Mouse (Mus musculus) layer of hippocampus, adult 9-11 months (tissue): ENCODE results near the gene Trip6.
"Not testable (repeated sequence)": the region's sequence is repeated elsewhere in the genome, so short reads cannot be mapped to it uniquely, and the experiment has no call there.

ENCODE experiments used
- DNase-seq: peaks from one replicate; pipeline ENCODE4 v3.0.0; 2022

Trip6 gene

DNA sequence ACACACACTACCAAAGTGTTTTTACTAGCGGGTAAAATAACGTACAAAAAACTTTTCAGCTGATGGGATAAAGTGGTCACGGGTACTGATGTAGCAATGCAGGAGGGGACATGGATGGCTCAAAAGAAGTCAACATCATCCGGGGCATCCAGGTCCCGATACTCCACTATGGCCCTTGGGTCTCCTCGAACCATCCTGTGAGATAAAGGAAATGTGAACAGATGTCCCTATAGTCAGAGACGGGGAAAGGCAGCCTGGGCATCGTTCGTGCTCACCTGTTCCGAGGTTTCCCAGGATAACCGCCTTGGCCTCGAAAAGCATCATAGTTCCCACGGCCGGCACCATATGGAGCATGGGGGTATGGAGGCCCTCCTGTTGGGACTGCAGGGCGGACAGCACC, 18.5 kb downstream of the Trip6 start:
- no peak for DNase-seq

DNA sequence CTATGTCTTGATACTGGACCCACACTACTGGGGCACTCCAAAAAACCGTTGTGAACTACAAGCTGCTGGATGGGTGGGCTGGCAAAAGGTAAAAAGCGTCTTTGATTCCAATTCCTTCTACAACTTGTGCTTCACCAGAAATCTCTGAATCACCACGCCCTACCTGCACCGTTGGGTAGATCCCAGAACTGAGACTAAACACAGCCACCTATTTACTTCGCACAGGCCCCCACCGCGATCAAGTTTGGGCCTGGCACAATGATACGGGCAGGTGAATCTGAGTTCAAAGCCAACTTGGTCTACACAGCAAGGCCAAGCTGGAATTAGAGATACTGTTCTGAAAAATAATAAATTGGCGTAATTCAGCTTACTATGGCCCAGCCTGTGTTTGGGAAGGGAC, 18.9 kb downstream of the Trip6 start:
- no peak for DNase-seq

DNA sequence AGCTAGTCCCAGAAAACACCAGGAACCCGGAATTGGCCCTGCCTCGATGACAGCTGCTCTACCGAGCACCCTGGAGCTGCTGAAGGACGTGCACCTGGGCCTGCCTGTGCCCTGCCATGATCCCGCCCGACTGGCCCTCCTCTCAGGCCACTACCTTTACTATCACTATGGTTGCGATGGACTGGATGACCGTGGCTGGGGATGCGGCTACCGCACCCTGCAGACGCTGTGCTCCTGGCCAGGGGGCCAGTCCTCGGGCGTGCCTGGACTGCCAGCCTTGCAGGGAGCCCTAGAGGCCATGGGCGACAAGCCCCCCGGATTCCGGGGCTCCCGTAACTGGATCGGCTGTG, 19.5 kb downstream of the Trip6 start:
- no peak for DNase-seq

DNA sequence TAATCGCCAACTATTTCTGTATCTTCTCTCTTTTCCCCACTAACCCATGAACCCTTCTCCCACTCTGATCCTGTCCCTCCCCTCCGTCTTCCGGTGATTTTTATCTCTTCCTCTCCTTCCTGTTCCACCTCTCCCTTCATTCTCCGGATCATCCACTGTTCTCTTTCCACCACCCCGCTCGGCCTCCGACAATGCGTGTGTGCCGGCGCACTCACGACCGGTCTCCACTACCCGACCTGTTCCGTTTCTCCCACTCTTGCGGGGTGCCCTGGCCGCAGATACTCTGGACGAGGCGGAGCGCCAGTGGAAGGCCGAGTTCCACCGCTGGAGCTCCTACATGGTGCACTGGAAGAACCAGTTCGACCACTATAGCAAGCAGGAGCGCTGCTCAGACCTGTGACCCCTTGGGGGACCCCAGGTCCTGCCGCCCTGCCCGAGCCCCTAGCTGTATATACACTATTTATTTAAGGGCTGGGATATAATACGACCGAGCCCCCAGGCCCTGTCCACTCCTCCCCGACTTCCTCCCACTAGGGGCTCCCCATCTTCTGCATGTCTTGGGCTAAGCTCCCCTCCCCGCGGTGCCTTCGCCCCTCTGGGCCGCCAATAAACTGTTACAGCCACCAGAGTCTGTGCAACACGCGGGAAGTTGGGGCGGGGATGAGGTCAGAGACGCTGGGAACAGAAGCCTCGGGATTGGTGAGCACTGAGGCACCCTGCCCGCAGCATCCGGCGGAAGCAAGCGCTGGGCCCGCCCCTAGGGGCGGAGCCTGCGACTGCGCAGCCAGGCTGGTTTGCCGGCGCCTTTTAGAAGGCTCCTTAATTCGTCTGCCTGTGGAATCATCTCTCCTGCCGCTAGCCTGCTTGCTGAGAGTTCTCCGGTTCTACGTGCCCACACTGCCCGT, 20.1 kb downstream of the Trip6 start, which contains the start of gene Ufsp1:
Ufsp1 (plus strand) TSS at position 791 of the 905 bp plus-strand sequence.
- DNase-seq, result peak; percentile 98

DNA sequence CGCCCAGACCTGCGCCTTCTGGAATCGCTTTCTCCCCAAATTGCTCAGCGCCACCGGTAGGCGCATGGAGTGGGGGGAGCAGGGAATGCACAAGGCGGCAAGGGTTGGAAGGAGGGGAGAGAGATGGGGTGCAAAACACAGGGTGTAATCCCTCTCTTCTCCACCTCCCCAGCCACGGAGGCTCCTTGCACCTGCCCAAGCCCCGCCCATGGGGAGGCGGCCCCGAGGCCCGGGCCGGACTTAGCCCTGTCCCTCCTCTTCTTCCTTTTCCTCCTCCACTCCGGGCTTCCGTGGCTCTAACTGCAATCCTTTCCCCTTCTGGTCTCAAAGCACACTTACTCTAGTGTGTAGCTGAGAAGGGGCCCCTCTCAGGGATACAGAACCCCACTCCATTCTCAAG, 20.9 kb downstream of the Trip6 start:
- DNase-seq, result peak; percentile 83

DNA sequence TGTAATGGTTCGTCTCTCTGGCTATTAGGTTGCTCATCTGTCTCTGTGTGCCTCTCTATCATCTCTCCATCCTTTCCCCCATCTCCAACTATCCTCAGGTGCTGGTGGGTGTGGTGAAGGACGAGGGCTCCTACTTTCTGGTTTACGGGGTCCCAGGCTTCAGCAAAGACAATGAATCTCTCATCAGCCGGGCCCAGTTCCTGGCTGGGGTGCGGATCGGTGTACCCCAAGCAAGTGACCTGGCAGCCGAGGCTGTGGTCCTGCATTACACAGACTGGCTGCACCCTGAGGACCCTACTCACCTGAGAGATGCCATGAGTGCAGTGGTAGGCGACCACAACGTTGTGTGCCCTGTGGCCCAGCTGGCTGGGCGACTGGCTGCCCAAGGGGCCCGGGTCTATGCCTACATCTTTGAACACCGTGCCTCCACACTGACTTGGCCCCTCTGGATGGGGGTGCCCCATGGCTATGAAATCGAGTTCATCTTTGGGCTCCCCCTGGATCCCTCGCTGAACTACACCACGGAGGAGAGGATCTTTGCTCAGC, 22.8 kb downstream of the Trip6 start:
- DNase-seq, result no peak

DNA sequence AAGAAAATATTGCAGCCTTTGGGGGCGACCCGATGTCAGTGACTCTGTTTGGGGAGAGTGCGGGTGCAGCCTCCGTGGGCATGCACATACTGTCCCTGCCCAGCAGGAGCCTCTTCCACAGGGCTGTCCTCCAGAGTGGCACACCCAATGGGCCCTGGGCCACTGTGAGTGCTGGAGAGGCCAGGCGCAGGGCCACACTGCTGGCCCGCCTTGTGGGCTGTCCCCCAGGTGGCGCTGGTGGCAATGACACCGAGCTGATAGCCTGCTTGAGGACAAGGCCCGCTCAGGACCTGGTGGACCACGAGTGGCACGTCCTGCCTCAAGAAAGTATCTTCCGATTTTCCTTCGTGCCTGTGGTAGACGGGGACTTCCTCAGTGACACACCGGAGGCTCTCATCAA, 23.5 kb downstream of the Trip6 start:
- no peak for DNase-seq

DNA sequence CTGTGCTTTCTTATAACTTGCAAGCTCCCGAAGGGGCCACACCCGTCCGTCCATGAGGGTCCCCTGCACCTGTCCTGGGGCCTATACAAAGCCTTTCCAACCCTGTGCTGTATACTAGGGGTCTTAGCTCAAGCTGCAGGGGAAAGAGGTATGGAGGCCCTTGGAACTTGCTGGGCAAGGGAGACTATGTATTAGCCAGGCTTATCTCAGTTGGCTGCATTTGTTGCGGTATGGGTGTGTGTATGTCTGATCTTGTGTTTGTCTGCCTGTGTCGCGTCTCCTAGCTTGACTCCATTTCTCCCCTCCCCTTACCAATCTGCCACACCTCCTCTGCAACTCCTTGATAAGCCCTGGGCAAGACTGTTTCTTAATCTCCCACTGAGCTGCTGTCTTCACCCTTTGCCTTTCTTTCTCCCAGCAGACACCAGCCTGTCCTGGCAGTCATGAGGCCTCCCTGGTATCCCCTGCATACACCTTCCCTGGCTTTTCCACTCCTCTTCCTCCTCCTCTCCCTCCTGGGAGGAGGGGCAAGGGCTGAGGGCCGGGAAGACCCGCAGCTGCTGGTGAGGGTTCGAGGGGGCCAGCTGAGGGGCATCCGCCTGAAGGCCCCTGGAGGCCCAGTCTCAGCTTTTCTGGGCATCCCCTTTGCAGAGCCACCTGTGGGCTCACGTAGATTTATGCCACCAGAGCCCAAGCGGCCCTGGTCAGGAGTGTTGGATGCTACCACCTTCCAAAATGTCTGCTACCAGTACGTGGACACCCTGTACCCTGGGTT, 24.4 kb downstream of the Trip6 start:
- no peak for DNase-seq

DNA sequence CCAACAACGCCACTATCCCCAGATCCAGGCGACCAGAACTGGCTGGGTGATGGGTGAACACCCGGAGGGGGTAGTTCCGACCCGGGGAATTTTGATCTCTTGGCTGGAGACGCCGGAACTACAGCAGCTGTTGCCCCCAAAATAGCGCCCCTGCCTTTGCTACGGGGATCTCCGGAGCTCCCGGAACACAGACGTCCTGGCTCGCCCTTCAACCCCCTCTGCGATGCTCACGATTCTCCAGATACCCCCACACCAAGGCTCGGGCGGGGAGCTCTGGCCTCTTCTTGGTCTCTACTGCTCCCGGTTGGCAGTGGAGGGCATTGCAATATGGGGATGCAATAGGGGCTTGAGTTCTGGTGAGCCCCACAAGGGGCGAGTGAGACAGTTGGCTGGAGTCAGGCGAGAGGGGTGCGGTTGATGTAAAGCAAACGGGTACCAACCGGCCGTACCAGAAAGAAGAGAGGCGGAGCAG, 25.2 kb downstream of the Trip6 start:
- DNase-seq, result no peak

DNA sequence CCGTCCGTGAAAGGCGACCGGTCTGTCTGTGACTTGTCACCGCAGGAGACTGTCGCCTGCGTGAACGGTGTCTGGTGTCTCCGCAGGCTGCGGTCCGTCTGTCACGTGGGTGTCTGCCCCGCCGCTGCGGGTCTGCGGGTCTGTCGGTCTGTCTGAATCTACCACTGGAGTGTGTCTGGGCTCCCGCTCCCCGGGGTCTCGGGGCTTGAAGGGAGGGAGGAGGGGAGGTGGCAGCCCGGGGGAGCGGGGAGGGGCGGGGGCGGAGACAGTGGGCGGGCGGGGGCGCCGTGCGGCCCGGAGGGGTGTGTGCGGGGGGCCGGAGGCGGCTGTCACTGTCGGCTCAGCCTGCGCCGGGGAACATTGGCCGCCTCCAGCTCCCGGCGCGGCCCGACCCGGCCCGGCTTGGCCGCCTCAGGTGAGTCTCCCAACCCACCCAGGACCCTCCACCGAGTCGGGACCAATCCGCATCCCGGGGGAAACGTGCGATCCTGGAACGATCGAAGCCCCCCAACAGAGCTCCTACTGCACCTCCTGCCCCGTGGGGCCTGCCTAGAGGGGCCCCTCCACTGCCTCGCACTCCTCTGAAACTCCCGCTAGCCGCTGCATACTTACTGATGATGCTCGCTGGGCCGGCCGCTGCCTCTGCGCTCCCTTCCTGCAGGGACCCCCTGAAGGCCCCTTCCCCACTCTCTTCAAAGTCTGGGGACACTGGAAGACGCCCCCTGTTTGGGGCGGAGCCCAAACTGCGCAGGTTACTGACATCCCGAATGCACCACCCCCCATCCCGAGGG, 26.1 kb downstream of the Trip6 start:
- peak; percentile 68 for DNase-seq

DNA sequence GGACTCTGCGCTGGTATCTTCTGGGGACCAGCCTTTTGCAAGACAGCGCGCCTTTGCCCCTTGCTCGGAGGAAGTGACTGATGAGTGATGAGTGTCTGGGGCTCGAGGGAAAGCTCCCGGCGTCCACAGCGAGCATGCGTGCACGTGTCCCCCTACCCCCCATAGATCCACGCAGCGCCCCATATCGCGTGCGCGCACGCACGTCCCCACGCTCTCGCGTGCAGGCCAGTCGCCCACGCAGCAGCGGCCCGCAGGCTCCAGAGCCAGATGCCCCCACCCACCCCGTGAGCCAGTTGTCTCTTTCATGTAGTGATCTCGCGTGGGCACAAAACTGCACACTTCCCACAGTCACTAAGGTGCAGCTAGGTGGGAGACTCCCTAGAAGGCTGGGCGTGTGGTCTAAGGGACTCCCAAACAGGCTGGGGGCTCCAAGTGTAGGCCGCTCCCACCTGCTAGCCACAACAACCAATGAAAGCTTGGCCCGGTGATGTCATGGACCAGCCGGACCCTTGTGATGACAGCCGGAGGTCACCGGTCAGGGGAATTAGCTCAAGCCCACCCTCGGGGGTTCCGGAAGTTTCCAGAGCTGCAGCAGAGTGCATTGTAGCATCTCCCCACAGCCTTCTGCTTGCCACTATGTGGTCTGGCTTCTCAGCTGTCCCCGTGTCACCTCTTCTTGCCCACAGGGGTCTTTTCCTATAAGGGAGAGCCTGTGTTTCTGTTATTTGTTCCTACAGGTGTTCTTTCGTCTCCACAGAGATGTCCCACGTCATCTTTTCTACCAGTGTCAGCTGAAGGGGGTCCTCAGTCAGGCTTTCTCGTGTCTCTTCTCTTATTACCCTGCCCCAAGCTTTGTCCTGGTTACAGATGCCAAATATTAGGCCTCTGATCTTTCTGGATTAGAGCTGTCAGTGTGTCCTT, 26.9 kb downstream of the Trip6 start, which contains the start of gene Ache:
Ache (plus strand) TSS at position 488 of the 921 bp plus-strand sequence.
- DNase-seq, result peak; percentile 79

DNA sequence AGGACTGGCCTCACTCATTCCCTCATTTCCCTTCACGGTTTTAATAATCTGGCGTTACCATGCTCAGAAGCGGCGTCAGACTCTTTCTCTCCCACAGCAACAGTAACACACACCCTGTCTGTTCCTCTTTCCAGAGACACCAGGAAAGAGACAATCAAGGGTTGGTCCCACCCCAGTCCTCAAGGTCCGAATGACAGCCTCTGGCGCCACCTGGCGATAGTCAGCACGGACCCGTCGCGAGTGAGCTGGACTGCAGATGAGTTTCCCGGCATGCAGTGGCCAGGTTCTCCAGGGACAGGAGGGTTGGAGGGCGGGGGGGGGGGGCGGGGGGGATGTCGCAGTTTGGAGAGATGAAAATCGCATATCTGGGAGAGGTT, 27.6 kb downstream of the Trip6 start:
- peak; percentile 91 for DNase-seq

DNA sequence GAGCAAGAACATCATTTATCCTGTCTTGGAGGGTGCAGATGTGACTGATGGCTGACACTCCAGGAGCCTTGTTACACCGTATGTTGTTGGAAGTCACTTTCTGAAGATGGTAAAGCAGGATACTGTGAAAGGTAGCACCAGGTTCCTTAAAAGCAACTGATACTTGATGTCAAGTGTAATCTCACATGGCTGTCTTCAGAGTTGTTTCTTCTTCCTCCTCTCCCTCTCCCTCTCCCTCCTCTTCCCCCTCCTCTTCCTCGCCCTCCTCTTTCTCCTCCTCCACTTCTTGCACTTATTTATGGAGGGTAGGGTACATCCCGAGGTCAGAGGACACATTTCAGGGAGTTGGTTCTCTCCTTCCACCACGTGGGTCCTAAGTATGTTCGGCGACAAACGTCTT, 28.2 kb downstream of the Trip6 start:
- DNase-seq, result no peak

DNA sequence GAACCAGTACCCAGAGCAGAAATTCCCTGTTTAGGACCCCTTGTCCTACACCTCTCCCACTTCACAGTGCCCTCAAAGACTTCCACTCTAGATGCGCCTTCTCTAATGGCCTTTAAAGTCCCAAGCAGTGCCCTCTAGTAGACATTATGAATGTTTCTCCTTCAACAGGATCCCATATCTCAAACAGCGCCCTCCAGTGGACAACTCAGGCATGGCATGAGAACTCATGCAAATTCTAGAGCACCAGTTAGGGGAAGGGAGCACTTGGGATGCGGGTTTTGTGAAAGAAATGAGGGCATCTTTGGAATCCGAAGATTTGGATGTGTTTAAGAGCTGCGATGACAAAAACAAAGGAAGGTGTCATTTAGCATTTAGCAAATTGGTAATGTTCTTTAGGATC, 29.2 kb downstream of the Trip6 start:
- no peak for DNase-seq

DNA sequence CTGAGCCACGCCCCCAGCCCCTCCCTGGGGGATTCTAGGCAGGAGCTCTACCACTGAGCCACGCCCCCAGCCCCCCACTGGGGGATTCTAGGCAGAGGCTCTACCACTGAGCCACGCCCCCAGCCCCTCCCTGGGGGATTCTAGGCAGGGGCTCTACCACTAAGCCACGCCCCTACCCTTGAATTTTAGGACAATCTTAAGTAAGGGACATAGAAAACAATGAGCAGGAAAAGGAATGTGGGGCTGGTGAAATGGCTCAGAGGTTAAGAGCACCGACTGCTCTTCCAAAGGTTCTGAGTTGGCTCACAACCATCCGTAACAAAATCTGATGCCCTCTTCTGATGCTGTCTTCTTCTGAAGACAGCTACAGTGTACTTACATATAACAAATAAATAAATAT, 29.8 kb downstream of the Trip6 start:
- DNase-seq, result not testable (repeated sequence)

DNA sequence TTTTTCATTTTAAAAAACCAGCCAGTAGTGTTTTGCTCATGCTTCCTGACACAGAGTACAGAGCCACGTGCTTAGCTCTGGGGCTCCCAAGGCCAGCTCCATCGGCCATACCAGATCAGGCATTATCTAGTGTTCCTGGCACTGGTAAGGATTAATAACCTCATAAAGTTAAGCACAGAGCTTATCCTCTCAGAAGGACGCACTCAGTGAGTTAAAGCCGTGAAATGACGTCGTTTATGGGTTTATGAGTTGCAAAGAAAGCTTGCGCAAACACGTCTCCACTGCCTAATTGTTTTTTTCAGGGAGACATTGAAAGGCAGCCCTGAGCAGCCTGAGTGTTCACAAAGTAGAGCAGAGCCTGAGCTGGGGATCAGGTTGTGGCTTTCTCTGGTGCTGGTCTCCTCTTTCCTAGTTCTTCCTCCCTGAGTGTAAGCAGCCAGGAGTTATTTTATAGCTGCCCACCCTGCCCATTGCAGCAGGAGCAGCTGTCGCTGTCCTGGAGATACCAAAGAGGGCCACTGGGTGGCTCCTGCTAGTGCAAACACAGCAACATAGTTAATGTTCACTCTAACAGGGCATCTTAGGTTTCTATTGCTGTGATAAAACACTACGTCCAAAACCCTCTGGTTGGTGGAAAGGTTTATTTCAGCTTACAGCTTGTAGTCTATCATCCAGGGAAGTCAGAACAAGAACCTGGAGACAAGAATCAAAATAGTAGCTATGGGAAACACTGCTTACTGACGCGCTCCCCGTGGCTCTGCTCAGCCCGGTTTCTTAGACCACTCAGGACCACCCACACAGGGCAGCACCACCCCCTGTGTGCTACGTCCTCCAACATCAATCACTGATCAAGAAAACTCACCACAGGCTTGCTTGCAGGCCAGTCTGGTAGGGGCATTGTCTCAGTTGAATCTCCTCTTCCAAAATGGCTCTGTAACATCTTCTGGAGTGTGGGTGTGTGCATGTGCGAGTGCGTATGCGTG, 36.6 kb downstream of the Trip6 start:
- DNase-seq, result no peak

DNA sequence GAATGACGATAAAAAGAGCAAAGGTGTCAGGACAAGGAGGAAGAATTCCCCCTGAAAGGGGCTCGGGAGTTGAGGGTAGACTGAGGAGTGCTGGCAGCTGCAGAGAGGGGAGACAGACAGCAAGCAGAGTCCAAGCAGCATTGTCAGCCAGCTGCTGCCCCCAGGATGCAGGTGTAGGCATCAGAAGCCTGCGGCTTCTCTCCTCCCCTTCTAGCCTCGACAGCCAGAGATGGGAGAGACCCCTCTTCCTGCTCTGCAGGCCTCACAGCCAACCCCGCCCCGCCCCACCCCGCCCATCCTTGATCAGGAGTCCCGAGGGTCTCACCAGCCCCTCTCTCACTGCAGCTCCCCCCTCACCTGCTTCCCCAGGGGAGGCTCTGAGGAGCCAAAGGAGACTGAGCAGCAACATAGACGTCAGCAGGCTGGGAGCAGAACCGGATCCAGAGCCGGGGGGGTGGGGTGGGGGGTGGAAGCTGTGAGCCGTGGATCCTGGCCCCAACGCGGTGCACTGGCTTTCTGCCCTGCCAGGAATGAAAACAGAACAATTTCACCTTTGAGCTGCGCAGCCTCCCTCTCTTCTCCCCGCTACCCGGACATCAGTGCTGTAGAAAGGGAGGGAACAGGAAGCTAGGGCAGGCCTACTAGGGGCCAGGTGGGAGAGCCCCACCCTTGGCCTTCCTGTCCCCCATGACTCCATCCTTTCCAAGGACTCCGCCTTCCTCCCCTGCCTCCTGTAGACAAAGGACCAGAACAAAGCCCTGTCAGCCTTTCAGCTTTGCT, 45.9 kb downstream of the Trip6 start:
- no peak for DNase-seq

DNA sequence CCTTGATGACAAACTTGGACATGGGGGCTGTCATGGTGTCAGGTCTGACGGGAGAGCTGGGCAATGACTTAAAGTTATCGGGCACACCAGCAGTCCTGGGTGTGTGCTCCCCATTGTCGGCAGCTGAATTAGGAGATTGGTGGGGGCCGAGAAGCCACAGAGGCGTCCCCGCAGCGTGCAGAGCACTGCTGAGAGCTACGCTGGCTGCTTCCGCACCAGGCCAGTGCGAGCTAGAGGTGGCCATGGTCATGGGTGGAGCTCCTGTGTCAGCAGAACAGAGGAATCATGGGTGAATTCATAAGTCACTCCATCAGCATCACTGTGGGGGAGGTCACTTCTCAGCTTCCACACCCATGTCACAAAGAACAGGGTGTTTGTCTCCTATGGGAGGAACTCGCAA, 49.4 kb downstream of the Trip6 start:
- no peak for DNase-seq

DNA sequence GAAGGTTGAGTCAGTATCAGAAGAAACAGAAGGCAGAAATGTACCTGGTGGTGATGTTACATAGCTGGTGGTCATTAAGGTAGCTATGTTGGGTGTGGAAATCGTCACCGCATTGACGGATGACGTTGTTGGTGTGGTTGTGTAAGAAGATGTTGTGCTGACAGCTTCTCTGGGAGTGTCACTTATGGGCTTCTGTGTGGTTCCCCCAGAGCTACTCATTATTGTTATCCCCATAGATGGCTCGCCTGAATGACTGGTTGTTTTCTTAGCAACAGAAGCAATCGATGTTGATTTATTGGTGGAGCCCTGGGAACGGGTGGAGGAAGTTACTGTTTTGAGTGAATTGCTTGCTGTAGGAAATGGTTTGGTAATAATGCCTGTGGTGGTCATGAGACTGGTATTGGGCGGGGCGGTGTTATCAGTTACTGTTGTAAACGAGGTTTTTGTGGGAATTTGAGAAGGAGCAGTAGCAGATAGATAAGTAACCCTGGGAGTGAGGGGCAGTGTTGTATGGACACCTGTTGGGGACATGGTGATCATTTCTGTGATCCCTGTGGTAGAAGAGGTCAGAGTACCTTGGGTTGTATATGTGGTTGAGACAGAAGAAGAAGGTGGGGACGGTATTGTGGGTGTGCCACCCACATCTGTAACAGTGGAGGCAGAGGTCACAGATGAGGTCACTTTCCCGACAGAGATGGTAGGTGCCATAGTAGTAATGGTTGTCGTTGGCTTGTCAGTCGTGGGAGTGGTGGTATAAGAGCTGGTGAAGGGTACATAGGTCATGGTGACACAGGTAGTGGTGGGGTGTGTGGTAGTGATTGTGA, 50.1 kb downstream of the Trip6 start:
- DNase-seq, result no peak
